Mouse (Mus musculus) heart, embryonic 10.5 days (tissue): Measurements from ENCODE around the gene Hira. TPM values are rescaled to one million over a fixed set of nuclear protein-coding genes. Genes with fewer than 3 reads are reported as not detected.
"Not testable (repeated sequence)": the region's sequence is repeated elsewhere in the genome, so short reads cannot be mapped to it uniquely, and the experiment has no call there.

ENCODE experiments used
- DNase-seq: peaks from one replicate; pipeline ENCODE4 v3.0.0-alpha.2; 2017; ENCODE audit warnings: low spot score
- H3K27ac ChIP-seq: fragments of 300-500 bp; sonication (generic); 2 replicates; pipeline ENCODE4 v1.5.1; 2016; ENCODE audit warnings: mild to moderate bottlenecking
- H3K27me3 ChIP-seq: fragments of 300-500 bp; sonication (generic); 2 replicates; pipeline ENCODE4 v1.6.1; 2016; ENCODE audit warnings: mild to moderate bottlenecking; ENCODE audit not compliant: poor library complexity, insufficient read depth, severe bottlenecking
- H3K36me3 ChIP-seq: fragments of 300-500 bp; sonication (generic); 2 replicates; pipeline ENCODE4 v1.6.1; 2016; ENCODE audit warnings: mild to moderate bottlenecking, moderate library complexity
- H3K4me1 ChIP-seq: fragments of 300-500 bp; sonication (generic); 2 replicates; pipeline ENCODE4 v1.6.1; 2016; ENCODE audit warnings: mild to moderate bottlenecking
- H3K4me3 ChIP-seq: fragments of 300-500 bp; sonication (generic); 2 replicates; pipeline ENCODE4 v1.5.1; 2016; ENCODE audit warnings: mild to moderate bottlenecking, moderate library complexity
- H3K9me3 ChIP-seq: fragments of 300-500 bp; sonication (generic); 2 replicates; pipeline ENCODE4 v1.6.1; 2016; ENCODE audit warnings: mild to moderate bottlenecking, moderate library complexity
- WGBS: fragments of 180-500 bp; shearing (Covaris S2); methylation state at CpG from one replicate; pipeline ENCODE4 v1.1.7; 2016; 5-methylcytosine and 5-hydroxymethylcytosine counted together
- polyA plus RNA-seq: library from polyadenylated mRNA; unstranded; fragments of >200 nt; fragmentation: Nextera tagmentation; extraction: Ambion mirVana; gene quantifications from 2 replicates; pipeline ENCODE4 v1.2.1, GENCODE M21; 2016

Gene Hira
- 13.4 and 23.1 TPM in 2 replicates for polyA plus RNA-seq

GRCm38 (mm10) chr16:18876442-18877308, at the start of gene Hira, which contains the start of gene Mrpl40:
Gene Hira, plus strand, starts transcription at chr16:18877037.
Gene Mrpl40, minus strand, starts transcription at chr16:18876862.
- peaks cover 10% of the 10 kb centered on the region for H3K4me1 ChIP-seq
- H3K27me3 ChIP-seq, result no peaks in the 10 kb centered on the region
- H3K9me3 ChIP-seq, result no peaks in the 10 kb centered on the region
- peak; percentile 97 for DNase-seq
- H3K27ac ChIP-seq, result peak within 1 kb of the TSS; percentile 93
- peak within 1 kb of the TSS; percentile 91 for H3K4me3 ChIP-seq
- WGBS, result under 1% methylated on average over 93 of the region's 93 CpGs
- H3K36me3 ChIP-seq, result peaks cover 45% of the 10 kb centered on the region

GRCm38 (mm10) chr16:18828630-18829029, 48.2 kb upstream of the Hira start:
- H3K4me1 ChIP-seq, result no peaks in the 10 kb centered on the region
- DNase-seq, result no peak
- H3K36me3 ChIP-seq, result peaks cover 96% of the 10 kb centered on the region

GRCm38 (mm10) chr16:18829102-18829501, 47.7 kb upstream of the Hira start:
- H3K4me3 ChIP-seq, result no peak overlapping the region
- 86% methylated on average over 6 of the region's 6 CpGs for WGBS

More at GRCm38 (mm10) chr16:18828630-18829029, 48.2 kb upstream of the Hira start:
- Histone ChIP-seq H3K27me3 (no peaks in the 10 kb centered on the region), H3K4me3 (no peak overlapping the region), H3K9me3 (no peaks in the 10 kb centered on the region), H3K27ac (no peak overlapping the region)
- WGBS, result 94% methylated on average over 3 of the region's 3 CpGs

GRCm38 (mm10) chr16:18833486-18833885, 43.4 kb upstream of the Hira start:
- H3K4me1 ChIP-seq, result no peaks in the 10 kb centered on the region
- no peaks in the 10 kb centered on the region for H3K9me3 ChIP-seq
- 68% methylated on average over 2 of the region's 2 CpGs for WGBS
- no peak for DNase-seq
- no peak overlapping the region for H3K27ac ChIP-seq
- no peak overlapping the region for H3K4me3 ChIP-seq
- no peaks in the 10 kb centered on the region for H3K27me3 ChIP-seq
- peaks cover 71% of the 10 kb centered on the region for H3K36me3 ChIP-seq

More at GRCm38 (mm10) chr16:18829102-18829501, 47.7 kb upstream of the Hira start:
- DNase-seq, result no peak
- no peaks in the 10 kb centered on the region for H3K4me1 ChIP-seq
- H3K27ac ChIP-seq, result no peak overlapping the region
- no peaks in the 10 kb centered on the region for H3K27me3 ChIP-seq
- H3K9me3 ChIP-seq, result no peaks in the 10 kb centered on the region
- peaks cover 97% of the 10 kb centered on the region for H3K36me3 ChIP-seq

- peaks cover 58% of the 10 kb centered on the region for H3K36me3 ChIP-seq
- no peaks in the 10 kb centered on the region for H3K27me3 ChIP-seq
- no peak for DNase-seq
- H3K9me3 ChIP-seq, result no peaks in the 10 kb centered on the region
- H3K27ac ChIP-seq, result peak overlapping the region; percentile 93; the same call in 1 of the 2 replicates
- peak overlapping the region; percentile 85 for H3K4me3 ChIP-seq
- H3K4me1 ChIP-seq, result no peaks in the 10 kb centered on the region
- WGBS, result 26% methylated on average over 3 of the region's 3 CpGs
Observed at GRCm38 (mm10) chr16:18836073-18836467, 40.8 kb upstream of the Hira start.

- Histone ChIP-seq H3K27me3 (no peaks in the 10 kb centered on the region), H3K27ac (peak within 1 kb of the TSS; percentile 93)
- WGBS, result 2% methylated on average over 46 of the region's 46 CpGs
Observed at GRCm38 (mm10) chr16:18836468-18837208, 40.2 kb upstream of the Hira start, which contains the start of the genes 2510002D24Rik and Gm28539. Gene 2510002D24Rik, plus strand, starts transcription at chr16:18836578. Gene Gm28539, plus strand, starts transcription at chr16:18836584.

GRCm38 (mm10) chr16:18838346-18838745, 38.5 kb upstream of the Hira start:
- no peak overlapping the region for H3K27ac ChIP-seq
- 91% methylated on average over 4 of the region's 4 CpGs for WGBS

More at GRCm38 (mm10) chr16:18836468-18837208, 40.2 kb upstream of the Hira start, which contains the start of the genes 2510002D24Rik and Gm28539:
- H3K4me3 ChIP-seq, result peak within 1 kb of the TSS; percentile 85
- DNase-seq, result peak; percentile 96
- peaks cover 56% of the 10 kb centered on the region for H3K36me3 ChIP-seq
- no peaks in the 10 kb centered on the region for H3K9me3 ChIP-seq
- no peaks in the 10 kb centered on the region for H3K4me1 ChIP-seq

GRCm38 (mm10) chr16:18846301-18846820, 30.5 kb upstream of the Hira start:
- H3K27ac ChIP-seq, result no peak overlapping the region
- H3K4me3 ChIP-seq, result no peak overlapping the region
- DNase-seq, result no peak
- H3K27me3 ChIP-seq, result no peaks in the 10 kb centered on the region
- 0 out of 2 replicates have a peak, but pooled peaks cover 2% of the 10 kb centered on the region for H3K36me3 ChIP-seq
- WGBS, result 83% methylated on average over 15 of the region's 15 CpGs
- no peaks in the 10 kb centered on the region for H3K9me3 ChIP-seq
- H3K4me1 ChIP-seq, result no peaks in the 10 kb centered on the region

More at GRCm38 (mm10) chr16:18838346-18838745, 38.5 kb upstream of the Hira start:
- Histone ChIP-seq H3K9me3 (no peaks in the 10 kb centered on the region), H3K36me3 (peaks cover 39% of the 10 kb centered on the region), H3K27me3 (no peaks in the 10 kb centered on the region), H3K4me1 (no peaks in the 10 kb centered on the region), H3K4me3 (no peak overlapping the region)
- DNase-seq, result no peak

- H3K4me3 ChIP-seq, H3K4me1 ChIP-seq, H3K27me3 ChIP-seq, H3K27ac ChIP-seq, DNase-seq, H3K9me3 ChIP-seq, H3K36me3 ChIP-seq: not testable (repeated sequence)
- WGBS, result 88% methylated on average over 15 of the region's 17 CpGs
Observed at GRCm38 (mm10) chr16:18849521-18850190, 27.2 kb upstream of the Hira start.

GRCm38 (mm10) chr16:18858551-18858950, 18.3 kb upstream of the Hira start:
- Histone ChIP-seq H3K4me3 (no peak overlapping the region), H3K4me1 (no peaks in the 10 kb centered on the region), H3K27ac (no peak overlapping the region), H3K36me3 (no peaks in the 10 kb centered on the region), H3K9me3 (0 out of 2 replicates have a peak, but pooled peaks cover 2% of the 10 kb centered on the region), H3K27me3 (no peaks in the 10 kb centered on the region)
- DNase-seq, result no peak

GRCm38 (mm10) chr16:18860186-18860585, 16.7 kb upstream of the Hira start:
- DNase-seq, result no peak
- Histone ChIP-seq H3K4me1 (no peaks in the 10 kb centered on the region), H3K4me3 (no peak overlapping the region), H3K9me3 (0 out of 2 replicates have a peak, but pooled peaks cover 2% of the 10 kb centered on the region), H3K27ac (no peak overlapping the region), H3K27me3 (no peaks in the 10 kb centered on the region), H3K36me3 (no peaks in the 10 kb centered on the region)
- 65% methylated on average over 1 of the region's 1 CpGs for WGBS

GRCm38 (mm10) chr16:18870495-18870894, 6.3 kb upstream of the Hira start:
- H3K4me3 ChIP-seq, DNase-seq, H3K9me3 ChIP-seq, H3K4me1 ChIP-seq, H3K27me3 ChIP-seq, H3K27ac ChIP-seq: not testable (repeated sequence)
- 88% methylated on average over 1 of the region's 1 CpGs for WGBS
- H3K36me3 ChIP-seq, result peaks cover 47% of the 10 kb centered on the region
